Mouse (Mus musculus): ENCODE results near the gene Serpina1f.

- no peak for TF ChIP-seq CEBPB (IDR thresholded peaks at IDR 0.05; ENCODE audit: insufficient read depth, poor library complexity, severe bottlenecking)
- TF ChIP-seq POLR2A (IDR thresholded peaks at IDR 0.05; ENCODE audit: insufficient read length, low read depth) = no peak
- TF ChIP-seq TCF12 (IDR thresholded peaks at IDR 0.05; ENCODE audit: insufficient read depth, poor library complexity, severe bottlenecking) = no peak
- TF ChIP-seq POLR2AphosphoS2 (IDR thresholded peaks at IDR 0.05; ENCODE audit: insufficient read length, low read depth) = no peak
- TF ChIP-seq USF1 (IDR thresholded peaks at IDR 0.05; ENCODE audit: low read depth) = no peak
- no peak for TF ChIP-seq MAX (IDR thresholded peaks at IDR 0.05; ENCODE audit: low read depth)
Measured at GRCm38 (mm10) chr12:103644601-103645000, 50.7 kb downstream of the Serpina1f start.
